Mouse (Mus musculus) megakaryocyte progenitor cell, adult 5-6 weeks (primary cell): ENCODE measurements at regions not wholly inside any gene's neighbourhood (a gene's known extent, or its start where the extent isn't known, plus 50 kb on each side); places are given as distances from the start of the nearest gene placed in this dataset.

Experiments used
- ATAC-seq: replicated peaks from 2 replicates; pipeline ENCODE4 v1.8.0; 2016; ENCODE audit warnings: mild to moderate bottlenecking, moderate TSS enrichment, inconsistent platforms; ENCODE audit not compliant: poor library complexity

DNA sequence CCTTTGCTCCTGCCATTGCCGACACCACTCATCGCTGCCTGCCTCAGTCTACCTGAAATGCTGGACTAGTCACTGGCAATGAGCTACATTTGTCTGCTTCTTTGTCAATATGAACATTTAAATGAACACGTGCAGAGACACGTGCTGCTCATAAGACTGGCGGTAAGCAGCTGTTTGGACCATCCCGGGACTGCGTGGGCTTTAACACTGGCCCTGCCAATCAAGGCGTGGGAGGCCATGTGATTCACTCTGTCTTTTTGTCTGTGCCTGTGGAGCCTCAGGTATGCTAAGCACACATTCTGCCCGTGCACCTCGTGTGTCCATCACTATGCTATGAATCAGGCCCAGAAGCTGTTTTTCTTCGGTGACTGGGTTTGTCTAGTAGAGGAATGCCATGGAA, 199.9 kb downstream of the Rpap3 start:
- ATAC-seq, result no peak

DNA sequence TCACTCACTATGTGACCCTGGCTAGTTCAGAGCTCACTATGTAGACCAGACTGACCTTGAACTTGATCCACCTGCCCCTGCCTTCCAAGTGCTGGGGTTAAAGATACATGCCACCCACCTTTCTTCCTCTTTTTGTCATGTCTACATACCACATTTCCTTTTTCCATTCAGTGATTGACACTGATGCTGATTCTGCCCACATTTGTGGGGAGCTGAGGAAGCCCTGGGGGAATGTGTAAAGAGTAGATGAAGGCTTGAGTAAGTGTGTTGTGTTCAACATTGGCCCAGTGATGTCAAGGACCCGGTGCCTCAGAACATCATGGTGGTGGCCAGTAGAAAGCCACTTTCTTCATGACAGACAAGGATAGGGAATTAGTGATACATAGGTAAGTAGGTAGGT, 201.3 kb downstream of the Rpap3 start:
- ATAC-seq, result peak; percentile 47; the same call in 1 of the 2 replicates

DNA sequence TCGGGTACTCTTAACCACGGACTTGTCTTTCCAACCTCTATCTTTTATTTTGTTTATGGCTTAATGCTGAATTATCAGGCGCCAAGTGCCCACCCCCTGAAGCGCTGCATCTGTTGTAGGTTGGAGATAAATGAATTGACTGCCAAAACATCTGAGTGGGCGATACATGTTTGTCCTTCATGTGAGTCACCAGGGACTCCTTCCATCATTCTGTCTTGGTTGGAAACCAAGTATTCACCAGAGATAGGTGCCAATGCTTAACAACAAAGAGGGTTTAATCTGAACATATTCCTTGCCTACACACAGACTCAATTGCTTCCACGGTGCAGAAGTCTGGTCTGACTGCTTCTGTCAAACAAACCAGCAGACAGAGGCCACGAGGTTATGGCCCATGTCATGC, 203.6 kb downstream of the Rpap3 start:
- peak; percentile 36; the same call in 1 of the 2 replicates for ATAC-seq

DNA sequence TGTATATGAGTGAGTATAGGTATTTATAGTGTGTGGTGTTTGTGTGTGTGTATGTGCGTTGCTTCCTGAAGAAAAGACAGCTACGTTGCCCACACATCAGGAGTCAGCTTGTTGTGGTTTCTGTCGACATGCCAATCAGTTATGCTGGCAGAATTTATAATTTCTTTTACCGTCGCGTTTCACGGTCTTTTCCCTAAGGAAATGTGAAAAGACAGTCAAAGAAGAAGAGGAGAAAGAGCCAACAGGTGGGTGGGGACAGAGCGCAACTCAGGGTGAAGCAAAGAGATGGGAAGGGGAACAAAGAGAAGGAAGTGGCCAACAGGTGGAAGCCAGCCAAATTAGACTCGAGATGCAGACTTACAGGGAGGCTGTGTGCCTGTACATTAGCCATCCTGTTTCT, 204.2 kb downstream of the Rpap3 start:
- peak; percentile 76 for ATAC-seq

DNA sequence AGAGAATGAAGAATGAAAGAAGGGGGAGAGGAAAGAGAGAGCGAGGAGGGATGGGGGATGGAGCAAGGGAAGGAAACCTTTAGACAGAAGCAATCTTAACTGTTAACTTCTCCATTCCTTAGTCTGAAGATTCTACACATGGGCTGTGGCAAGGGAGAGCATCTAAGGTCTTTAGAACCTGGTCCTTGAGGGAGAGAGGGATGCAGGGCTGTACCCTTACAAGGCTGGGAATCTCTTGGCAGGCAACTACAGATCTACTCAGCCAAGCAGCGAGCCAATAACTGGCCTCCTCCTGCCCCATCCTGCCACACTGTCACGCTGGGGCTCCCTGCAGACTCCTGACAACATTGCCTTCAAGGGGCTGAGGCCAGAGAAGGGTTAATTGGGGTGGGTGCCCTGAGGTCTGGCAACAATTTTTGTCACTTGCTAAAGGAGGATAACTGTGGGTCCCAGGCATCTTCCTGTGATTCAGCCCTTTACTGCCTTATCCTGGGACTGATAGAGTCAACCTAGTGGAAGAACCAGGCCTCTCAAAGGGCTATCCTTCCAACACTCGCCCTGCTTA, 205.7 kb downstream of the Rpap3 start:
- no peak for ATAC-seq

DNA sequence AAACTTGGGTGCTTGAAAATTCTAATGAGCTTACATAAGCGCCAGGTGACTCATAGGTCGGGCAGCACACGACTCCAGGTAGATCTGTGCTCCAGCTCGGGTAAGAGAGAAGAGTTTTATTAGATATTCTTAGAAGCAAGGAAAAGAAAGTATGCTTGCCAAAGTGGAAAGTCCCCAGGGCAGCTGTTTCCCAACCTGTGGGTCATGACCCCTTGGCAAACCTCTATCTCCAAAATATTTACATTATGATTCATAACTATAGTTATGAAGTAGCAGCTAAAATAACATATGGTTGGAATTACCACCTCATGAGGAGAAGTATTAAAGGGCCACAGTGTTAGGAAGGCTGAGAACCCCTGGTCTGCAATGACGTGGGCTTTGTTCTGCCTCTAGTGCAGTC, 206.4 kb downstream of the Rpap3 start:
- ATAC-seq, result no peak

DNA sequence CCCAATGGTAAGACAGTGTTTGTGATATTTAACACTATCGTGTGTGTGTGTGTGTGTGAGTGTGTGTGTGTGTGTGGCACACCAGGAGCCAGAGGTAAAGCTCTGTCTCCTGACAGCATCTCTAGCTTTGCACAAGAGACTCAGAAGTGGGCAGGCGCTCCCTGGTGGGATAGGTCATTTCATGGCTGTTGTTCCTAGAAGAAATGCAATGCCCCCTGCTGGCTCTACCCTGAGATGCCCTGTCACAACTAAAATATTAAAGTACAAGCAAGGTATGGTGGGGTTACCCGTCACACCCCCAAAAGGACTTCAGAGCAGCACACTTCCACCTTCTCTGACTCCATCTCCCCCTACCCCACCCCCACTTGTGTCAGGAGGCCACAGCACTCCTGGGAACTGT, 207.2 kb downstream of the Rpap3 start:
- peak; percentile 45; the same call in 1 of the 2 replicates for ATAC-seq

DNA sequence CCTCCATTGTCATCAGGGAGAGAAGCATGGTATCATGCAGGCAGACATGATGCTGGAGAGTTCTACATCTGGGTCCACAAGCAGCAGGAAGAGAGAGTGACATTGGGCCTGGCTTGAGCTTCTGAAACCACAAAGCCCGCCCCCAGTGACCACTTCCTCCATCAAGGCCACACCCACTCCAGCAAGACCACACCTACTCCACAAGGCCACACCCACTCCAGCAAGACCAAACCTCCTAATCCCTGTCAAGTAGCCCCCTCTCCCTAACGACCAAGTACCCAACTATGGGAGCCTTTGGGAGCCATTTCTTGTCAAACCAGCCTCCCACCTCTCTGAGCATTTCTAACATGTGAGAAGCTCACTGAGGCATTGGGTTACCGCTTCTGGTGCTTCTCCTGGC, 209.6 kb downstream of the Rpap3 start:
- ATAC-seq, result no peak

DNA sequence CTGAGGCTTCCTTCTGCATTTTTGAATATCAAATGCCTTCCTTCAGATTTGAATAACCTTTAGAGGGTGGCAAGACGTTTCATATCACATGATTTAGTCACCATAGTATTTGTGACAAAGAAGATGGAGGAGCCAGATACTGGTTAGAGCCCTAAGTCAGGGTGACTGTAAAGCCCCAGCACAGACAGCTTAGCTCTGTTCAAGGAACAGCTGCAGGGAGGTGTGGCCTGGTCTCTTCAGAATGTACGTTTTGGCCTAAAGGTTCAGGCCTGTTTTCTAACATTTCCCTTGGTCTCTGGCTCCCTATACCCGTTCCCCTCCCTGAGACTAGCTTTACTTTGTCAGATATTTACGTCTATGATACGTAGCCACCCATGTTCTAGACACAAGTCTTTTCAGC, 212.3 kb downstream of the Rpap3 start:
- ATAC-seq, result no peak

DNA sequence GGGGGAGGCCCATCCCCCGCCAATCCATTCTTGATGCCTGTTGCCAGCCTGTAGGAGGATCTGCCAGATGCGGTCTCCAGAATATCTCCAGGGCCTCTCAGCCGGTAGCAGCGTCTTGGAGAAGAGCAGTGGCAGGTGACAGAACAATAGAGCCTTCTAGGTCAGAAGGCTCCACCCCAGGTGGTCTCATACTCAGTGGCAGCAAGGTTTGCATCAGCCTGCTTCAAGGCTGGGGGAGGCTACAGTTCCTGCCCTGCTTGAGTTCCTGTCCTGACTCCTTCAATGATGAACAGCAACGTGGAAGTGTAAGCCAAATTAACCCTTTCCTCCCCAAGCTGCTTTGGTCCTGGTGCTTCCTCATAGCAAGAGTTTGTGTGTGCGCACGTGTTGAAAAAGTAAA, 213.8 kb downstream of the Rpap3 start:
- no peak for ATAC-seq

DNA sequence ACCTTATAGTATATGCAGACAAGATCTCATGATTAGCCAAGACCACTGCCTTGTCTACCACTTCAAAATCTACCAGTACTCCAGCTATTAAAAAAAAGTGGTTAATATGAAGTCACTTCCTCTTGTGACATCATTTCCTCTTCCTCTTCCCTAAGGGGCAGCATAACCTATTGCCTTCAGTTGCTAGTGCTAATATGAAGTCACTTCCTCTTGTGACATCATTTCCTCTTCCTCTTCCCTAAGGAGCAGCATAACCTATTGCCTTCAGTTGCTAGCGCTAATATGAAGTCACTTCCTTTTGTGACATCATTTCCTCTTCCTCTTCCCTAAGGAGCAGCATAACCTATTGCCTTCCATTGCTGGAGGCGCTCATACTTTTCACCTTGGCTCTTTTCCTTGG, 218.2 kb downstream of the Rpap3 start:
- peak; percentile 81 for ATAC-seq

DNA sequence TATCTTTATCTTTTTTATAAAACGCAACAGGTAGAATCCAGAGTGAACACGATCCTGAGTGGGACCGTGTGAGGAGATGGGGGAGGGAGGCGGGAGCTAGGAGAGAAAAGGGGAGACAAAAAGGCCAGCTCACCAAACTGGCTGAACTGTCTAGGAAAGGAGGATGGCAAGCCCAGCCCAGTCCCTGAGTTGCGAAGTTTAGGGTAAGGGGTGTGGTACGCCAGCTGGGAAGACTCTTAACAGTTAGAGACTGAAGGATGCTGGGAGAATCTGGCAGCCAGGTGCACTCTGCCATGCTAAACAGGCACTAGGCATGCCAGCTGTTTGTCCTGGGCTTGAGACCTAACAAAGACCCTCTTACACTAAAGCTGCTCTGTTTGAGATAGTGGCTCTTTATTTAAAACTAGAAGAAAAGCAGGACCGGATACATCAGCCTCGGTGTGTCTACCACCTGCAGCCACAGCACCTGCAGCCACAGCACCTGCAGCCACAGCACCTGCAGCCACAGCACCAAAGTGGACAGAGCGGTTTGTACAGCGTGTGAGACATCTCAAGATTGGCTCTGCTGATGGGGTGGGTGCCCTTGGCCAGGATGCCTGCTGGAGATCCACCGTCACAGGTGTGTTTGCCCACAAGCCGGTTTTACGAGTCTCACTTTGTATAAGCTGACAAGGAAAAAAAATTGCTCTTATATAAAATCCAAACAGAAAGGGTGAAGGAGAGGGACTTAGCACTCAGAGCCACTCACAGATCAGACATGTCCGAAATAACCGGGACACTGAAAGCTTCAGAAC, 225.1 kb upstream of the Amigo2 start:
- ATAC-seq, result no peak

DNA sequence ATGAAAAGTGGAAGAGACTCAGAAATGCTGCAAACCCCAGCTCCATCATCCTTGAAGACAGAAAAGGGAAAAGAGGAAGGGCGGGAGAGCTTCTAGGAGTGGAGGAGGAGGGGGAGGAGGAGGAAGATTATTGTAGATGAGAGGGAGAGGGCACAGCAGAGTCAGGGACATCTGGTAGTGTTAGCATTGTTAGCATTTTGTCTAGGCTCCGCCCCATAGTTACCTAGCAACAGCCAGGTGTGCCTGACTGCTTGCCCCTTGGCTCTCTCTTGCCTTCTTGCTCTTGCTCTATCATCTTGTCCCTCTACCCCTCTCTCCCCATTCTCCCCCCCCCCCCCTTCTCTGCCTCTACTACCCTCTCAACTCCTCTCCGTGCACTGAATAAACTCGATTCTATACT, 224.4 kb upstream of the Amigo2 start:
- ATAC-seq, result no peak

DNA sequence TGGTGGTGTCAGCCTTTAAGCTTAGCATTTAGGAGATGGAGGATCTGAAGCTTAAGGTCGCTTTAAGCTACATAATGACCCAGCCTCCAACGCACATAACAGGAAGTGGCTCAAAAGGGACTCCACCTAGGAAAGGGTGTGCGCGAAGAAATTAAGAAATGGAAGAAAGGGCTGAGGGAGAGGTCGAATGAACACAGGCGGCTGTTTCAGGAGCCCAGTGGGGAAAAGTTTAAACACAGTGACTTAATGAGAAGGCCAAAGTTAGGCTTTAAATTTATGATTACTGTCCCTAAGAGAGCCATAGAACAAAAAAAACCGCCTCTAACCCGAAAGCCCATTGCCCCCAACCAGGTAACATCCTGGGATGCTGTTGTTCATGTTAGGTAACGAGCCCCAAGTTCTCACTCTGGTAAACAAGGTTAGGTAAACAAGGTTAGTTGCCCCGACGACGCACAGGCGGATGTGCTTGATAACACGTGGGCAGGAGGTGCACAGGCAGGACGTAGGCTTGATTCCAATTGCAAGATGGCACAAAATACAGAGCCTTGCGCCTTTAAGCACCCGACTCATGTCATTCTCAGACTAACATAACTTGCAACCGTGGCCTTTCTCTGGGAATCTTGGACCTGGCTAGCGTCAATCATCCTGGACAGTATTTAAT, 222.7 kb upstream of the Amigo2 start:
- ATAC-seq, result peak; percentile 34; the same call in 1 of the 2 replicates

DNA sequence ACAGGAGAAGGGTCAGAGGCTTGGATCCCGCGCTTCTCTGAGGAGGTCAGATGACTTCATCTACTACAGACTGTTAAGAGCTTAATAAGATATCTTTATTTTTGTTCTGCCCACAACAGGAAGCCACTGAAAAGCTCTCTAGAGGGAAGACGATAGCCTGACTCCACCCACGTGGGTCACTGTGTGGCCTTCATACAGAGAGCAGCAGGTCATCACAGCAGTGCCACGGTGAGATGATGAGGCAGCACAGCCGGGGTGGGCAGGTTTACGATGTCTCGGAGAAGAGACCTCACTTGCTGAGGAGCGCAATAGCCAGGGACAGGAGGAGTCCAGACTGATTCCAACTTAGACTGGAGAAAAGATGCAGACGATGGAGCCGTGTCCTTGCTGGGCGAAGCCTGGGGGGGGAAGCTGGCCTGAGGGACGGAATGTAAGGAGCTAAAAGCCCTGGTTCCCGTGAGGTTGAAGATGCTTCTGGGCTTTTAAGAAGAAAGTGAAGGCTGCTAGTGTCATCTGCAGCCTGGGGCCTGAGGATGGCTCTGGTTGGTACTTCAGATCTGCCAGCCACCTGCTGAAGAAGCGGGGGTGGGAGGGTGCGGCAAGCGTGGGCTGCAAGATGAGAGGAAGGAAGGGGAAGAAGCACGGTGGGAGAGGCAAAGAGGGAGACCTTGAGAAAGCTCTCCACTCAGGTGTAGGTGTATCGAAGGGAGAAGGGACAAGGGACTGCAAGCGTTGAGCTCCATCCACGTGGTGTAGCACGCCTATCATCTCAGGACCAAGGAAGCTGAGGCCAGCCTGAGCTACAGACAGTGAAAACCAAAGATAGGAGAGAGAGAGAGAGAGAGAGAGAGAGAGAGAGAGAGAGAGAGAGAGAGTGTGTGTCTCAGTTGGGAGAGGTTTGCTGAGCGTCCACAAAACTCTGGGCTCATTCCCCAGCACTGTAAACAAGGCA, 221.9 kb upstream of the Amigo2 start:
- ATAC-seq, result peak; percentile 42

DNA sequence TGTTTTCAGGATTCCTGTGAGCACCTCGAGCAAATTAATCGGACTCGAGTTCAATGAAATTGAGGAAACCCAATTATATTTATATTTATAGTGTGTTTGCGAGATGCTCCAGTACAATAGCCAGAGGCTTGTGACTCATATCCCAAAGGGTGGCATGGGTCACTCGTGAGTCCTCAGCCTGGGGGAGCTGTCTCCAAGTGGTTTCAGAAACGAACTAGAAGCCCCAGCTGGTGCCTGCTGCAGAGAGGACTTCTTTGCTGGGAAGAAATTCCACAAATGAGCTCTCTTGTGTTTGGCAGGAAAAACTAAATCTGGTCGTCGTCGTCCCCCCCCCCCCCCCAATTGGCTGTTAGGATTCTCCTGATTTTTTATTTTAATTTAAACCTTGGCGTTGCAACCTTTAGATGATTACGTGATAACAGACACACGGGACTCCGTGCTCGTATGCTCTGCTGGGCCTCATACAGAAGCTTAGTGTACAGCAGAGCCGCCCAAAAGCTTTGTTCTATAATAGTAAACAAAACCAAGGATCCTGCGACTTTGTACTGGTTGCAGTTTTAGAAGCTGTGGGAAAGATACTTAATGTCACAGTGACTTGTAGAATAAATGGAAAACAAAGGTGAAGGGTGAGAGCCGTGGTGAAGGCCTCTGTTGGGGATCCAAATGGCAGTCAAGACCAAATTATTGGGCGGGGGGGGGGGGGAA, 220.8 kb upstream of the Amigo2 start:
- no peak for ATAC-seq

DNA sequence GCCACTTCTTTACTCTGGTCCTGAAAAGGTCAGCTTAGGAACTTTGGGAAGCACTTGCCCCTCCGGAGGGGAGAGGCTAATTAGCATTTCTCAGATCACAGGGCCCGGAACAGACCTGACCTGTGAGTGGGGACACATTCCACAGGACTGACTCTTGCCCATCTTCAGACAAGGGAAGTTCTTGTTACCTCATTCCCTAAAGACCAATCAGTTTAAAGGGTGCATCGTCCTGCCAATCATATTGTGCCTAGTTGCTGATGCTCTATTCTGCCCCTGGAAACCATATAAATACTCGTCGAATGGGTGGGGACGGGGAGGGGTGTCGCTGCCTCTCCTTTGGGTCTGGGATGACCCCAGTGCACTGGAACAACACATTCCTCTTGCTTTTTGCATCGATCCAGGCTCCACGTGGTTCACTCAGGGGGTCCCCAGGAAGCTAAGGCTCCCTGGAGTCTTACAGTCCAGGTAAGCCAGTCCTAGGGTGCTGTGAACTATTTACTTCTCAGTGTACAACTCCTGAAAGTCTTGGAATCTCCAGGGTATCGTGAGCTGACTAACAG, 219.9 kb upstream of the Amigo2 start:
- ATAC-seq, result no peak

DNA sequence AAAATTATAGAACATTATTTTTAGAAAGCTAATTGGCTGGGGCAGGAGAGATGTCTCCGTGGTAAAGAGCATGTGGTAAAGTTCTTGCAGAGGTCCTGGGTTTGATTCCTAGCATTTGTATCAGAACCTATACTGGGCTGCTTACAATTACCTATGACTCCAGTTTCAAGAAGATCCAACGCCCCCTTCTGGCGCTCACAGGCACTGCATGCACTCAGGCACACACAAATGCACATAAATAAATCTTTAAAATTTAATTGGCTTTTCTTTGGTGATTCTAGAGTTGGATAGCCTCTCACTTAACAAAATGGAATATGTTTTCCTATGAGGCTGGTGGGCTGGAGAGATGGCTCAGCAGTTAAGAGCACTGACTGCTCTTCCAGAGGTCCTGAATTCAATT, 219.0 kb upstream of the Amigo2 start:
- ATAC-seq, result 0 out of 2 replicates have a peak, but pooled peaks have one; percentile 44

DNA sequence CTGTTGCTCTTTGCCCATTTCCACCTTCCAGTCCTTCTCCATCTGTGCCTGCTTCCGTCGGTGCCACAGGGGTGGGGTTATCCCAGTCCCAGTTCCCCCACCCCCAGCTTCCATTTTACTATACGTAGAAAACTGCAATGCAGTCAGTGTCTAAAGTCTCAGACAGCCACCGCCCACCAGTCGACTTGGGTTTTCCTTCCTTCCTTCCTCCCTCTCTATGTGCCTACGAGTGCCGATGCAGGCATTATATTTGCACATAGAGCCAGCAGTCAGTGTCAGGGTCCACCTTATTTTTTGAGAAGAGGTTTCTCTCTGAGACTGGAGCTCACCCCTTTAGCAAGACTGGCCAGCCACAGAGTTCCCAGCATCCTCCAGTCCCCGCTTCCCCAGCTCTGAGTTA, 218.3 kb upstream of the Amigo2 start:
- no peak for ATAC-seq

DNA sequence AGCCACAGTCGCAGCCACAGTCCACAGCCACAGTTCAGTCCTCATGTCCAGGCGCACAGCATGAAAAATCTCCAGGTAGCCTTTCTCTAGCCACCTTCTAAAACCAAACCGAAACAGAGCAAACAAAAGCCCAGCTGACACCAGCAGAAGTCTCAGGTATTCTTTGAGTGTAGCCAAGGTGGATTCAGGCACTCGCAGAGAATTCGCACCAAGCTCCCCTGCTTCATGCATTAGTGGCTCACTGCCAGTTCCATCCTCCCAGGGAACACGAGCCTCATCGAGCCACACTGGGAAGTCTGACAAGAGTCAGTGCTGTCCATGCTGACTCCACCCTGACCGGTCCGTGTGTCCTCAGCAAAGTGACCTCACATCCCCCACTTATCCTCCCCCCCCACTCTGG, 217.7 kb upstream of the Amigo2 start:
- ATAC-seq, result no peak
